Mouse (Mus musculus) hindbrain, embryonic 15.5 days (tissue): ENCODE data around the gene Cmtr2. TPM values are rescaled to one million over a fixed set of nuclear protein-coding genes. Genes with fewer than 3 reads are reported as not detected.

Experiments used
- ATAC-seq: fragments of 200-750 bp; cut with Nextera tagmentation; 2 replicates; pipeline ENCODE4 v1.8.0; 2017; ENCODE audit warnings: low read depth, moderate number of reproducible peaks, moderate TSS enrichment; ENCODE audit not compliant: low FRiP score
- H3K27ac ChIP-seq: fragments of 300-500 bp; sonication (generic); replicated peaks from 2 replicates; pipeline ENCODE4 v1.5.1; 2015; ENCODE audit warnings: mild to moderate bottlenecking, inconsistent platforms
- H3K27me3 ChIP-seq: fragments of 300-500 bp; sonication (generic); 2 replicates; pipeline ENCODE4 v1.6.1; 2015; ENCODE audit warnings: control low read depth, inconsistent platforms
- H3K36me3 ChIP-seq: fragments of 300-500 bp; sonication (generic); 2 replicates; pipeline ENCODE4 v1.6.1; 2015; ENCODE audit warnings: control low read depth, inconsistent platforms
- H3K4me1 ChIP-seq: fragments of 300-500 bp; sonication (generic); replicated peaks from 2 replicates; pipeline ENCODE4 v1.6.1; 2015; ENCODE audit warnings: control low read depth, inconsistent platforms
- H3K4me2 ChIP-seq: fragments of 300-500 bp; sonication (generic); 2 replicates; pipeline ENCODE4 v1.6.1; 2015; ENCODE audit warnings: moderate library complexity, mild to moderate bottlenecking, inconsistent platforms
- H3K4me3 ChIP-seq: fragments of 300-500 bp; sonication (generic); 2 replicates; pipeline ENCODE4 v1.5.1; 2015; ENCODE audit warnings: mild to moderate bottlenecking, inconsistent platforms
- H3K9ac ChIP-seq: fragments of 300-500 bp; sonication (generic); 2 replicates; pipeline ENCODE4 v1.6.1; 2015; ENCODE audit warnings: inconsistent platforms
- H3K9me3 ChIP-seq: fragments of 300-500 bp; sonication (generic); 2 replicates; pipeline ENCODE4 v1.6.1; 2016; ENCODE audit warnings: control low read depth, inconsistent platforms
- WGBS: fragments of 180-500 bp; shearing (Covaris S2); methylation state at CpG from one replicate; pipeline ENCODE4 v1.1.7; 2015; 5-methylcytosine and 5-hydroxymethylcytosine counted together
- polyA plus RNA-seq: library from polyadenylated mRNA; unstranded; fragments of >200 nt; fragmentation: Nextera tagmentation; extraction: Ambion mirVana; gene quantifications from 2 replicates; pipeline ENCODE4 v1.2.1, GENCODE M21; 2015

Cmtr2 gene
- 10.0 and 10.9 TPM in 2 replicates for polyA plus RNA-seq

DNA sequence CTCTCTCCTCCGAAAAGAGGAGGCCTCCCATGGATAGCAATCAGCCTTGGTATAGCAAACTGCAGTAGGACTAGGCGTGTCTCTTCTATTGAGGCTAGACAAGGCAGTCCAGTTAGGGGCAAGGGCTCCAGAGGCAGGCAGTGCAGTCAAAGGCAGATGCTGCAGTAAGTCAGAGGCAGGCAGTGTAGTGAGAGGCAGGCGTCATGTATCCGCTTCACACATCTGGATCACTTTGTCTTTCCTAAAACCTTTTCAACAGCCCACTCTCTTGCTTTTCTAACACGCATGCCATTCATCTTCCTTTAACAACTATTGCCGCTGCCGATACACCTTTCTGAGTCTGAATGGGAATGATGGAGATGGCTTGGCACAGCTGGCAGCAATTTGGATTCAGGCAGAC, at the start of gene Cmtr2:
Gene Cmtr2, plus strand, starts transcription at position 301 of the 400 bp plus-strand sequence.
- H3K4me2 ChIP-seq: no peak within 1 kb of the TSS
- no peaks in the 10 kb centered on the region for H3K9me3 ChIP-seq
- H3K27me3 ChIP-seq: no peaks in the 10 kb centered on the region
- H3K4me1 ChIP-seq: peaks cover 25% of the 10 kb centered on the region
- no peaks in the 10 kb centered on the region for H3K36me3 ChIP-seq
- WGBS: 73% methylated on average over 7 of the region's 7 CpGs
- H3K4me3 ChIP-seq: no peak within 1 kb of the TSS
- no peak within 1 kb of the TSS for H3K27ac ChIP-seq
- no peak within 1 kb of the TSS for H3K9ac ChIP-seq
- ATAC-seq: no peak

DNA sequence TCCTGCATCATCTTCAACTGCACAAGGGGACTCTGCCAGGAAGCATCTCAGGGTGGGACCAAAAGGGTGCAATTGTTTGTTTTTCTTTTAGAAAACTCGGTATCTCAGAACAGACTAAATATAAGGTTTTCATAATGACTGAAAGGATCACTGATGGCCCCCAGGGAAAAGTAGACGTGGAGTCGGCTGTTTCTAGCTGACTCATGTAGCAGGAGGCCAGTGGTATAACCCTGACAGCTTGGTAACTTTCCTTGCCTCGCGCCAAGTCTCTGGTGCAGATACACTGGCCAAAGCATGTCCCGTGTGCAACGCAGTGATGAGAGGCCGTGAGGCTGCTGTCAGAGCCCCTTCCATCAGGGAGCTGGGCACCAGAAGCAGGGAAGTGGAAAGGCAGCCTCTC, 49.2 kb upstream of the Cmtr2 start:
- H3K4me2 ChIP-seq: 0 out of 2 replicates have a peak overlapping the region, but pooled peaks have one; percentile 4
- H3K27me3 ChIP-seq: peaks cover 26% of the 10 kb centered on the region
- no peak overlapping the region for H3K27ac ChIP-seq
- no peaks in the 10 kb centered on the region for H3K9me3 ChIP-seq
- H3K4me3 ChIP-seq: no peak overlapping the region
- no peaks in the 10 kb centered on the region for H3K36me3 ChIP-seq
- 78% methylated on average over 8 of the region's 8 CpGs for WGBS
- no peak overlapping the region for H3K9ac ChIP-seq
- H3K4me1 ChIP-seq: peaks cover 12% of the 10 kb centered on the region
- ATAC-seq: no peak

GRCm38 (mm10) chr8:110168046-110168445, 47.4 kb upstream of the Cmtr2 start, which contains the start of gene Calb2:
TSS of gene Calb2 (minus strand) at chr8:110168210.
- peak within 1 kb of the TSS; percentile 35 for H3K4me3 ChIP-seq
- H3K36me3 ChIP-seq: no peaks in the 10 kb centered on the region
- peaks cover 26% of the 10 kb centered on the region for H3K27me3 ChIP-seq
- WGBS: under 1% methylated on average over 33 of the region's 33 CpGs
- peaks cover 10% of the 10 kb centered on the region for H3K4me1 ChIP-seq
- no peaks in the 10 kb centered on the region for H3K9me3 ChIP-seq
- peak; percentile 86 for ATAC-seq
- peak within 1 kb of the TSS; percentile 20; the same call in 1 of the 2 replicates for H3K9ac ChIP-seq
- H3K4me2 ChIP-seq: peak within 1 kb of the TSS; percentile 61
- H3K27ac ChIP-seq: no peak within 1 kb of the TSS

- Histone ChIP-seq H3K27me3 (peaks cover 23% of the 10 kb centered on the region), H3K9me3 (no peaks in the 10 kb centered on the region), H3K4me3 (no peak overlapping the region), H3K4me1 (peaks cover 14% of the 10 kb centered on the region), H3K36me3 (no peaks in the 10 kb centered on the region), H3K4me2 (no peak overlapping the region), H3K9ac (no peak overlapping the region), H3K27ac (no peak overlapping the region)
- WGBS: 46% methylated on average over 6 of the region's 6 CpGs
- ATAC-seq: no peak
These were observed 43.3 kb upstream of the Cmtr2 start for GRCm38 (mm10) chr8:110172161-110172560.

DNA sequence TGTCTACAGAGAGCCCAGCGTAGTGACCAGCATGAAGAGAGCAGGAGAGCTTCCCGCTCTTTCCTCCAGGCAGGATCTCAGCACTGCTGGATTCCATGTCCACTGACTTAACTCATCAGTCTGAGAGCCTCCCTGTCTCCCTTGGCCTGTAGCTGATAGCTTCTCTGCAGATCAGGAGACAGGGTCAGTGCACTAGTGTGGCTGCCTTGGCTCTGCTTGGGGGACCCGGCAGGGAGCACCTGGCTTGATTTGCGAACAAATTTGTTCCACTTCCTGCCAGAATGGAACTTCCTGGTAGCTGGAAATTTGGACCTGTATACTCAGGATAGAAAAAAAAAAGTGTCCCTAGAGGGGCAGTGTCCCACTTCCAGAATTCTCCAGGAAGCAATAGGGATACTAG, 40.6 kb upstream of the Cmtr2 start:
- no peak for ATAC-seq

GRCm38 (mm10) chr8:110177359-110178155, 37.9 kb upstream of the Cmtr2 start:
- WGBS: 25% methylated on average over 22 of the region's 22 CpGs
- Histone ChIP-seq H3K27ac (peak overlapping the region; percentile 38; the same call in 1 of the 2 replicates), H3K9me3 (no peaks in the 10 kb centered on the region), H3K4me3 (no peak overlapping the region), H3K4me1 (peaks cover 14% of the 10 kb centered on the region), H3K9ac (no peak overlapping the region), H3K27me3 (no peaks in the 10 kb centered on the region), H3K4me2 (peak overlapping the region; percentile 30), H3K36me3 (no peaks in the 10 kb centered on the region)
- peak; percentile 73; the same call in 1 of the 2 replicates for ATAC-seq

More for the DNA sequence above, 40.6 kb upstream of the Cmtr2 start:
- H3K4me3 ChIP-seq: no peak overlapping the region
- H3K4me1 ChIP-seq: peaks cover 16% of the 10 kb centered on the region
- no peak overlapping the region for H3K9ac ChIP-seq
- H3K36me3 ChIP-seq: no peaks in the 10 kb centered on the region
- WGBS: 85% methylated on average over 4 of the region's 4 CpGs
- no peak overlapping the region for H3K4me2 ChIP-seq
- peaks cover 2% of the 10 kb centered on the region; the same call in 1 of the 2 replicates for H3K27me3 ChIP-seq
- H3K9me3 ChIP-seq: no peaks in the 10 kb centered on the region
- no peak overlapping the region for H3K27ac ChIP-seq

DNA sequence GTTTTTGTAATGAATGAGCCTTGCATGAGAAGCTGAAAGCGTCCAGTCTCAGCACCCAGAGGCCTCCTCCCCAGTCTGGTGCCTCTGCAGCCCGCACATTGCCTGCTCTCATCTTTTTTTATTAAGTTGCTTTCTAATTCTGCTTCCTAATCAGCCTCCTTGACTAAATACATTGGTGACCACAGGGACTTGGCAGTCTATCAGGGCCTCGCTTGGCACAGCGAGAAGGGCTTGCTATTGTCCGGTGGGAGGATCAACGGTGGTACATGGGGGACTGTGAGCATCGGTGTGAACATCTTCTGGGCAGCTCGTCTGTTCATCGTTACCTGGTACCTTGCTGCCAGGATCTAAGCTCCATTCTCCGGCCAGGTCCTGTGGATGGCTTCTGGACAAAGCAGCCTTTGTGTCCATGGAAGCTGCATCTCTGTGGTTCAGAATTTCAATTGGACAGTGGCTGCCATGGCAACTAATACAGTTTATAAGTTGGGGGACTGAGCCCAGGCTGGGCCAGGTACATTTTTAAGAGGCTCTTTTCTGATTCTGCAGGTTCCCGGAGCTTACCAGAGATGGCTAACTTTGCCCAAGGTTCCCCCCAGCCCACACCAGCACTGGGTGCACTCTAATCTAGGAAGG, 32.6 kb upstream of the Cmtr2 start:
- Histone ChIP-seq H3K4me2 (peak overlapping the region; percentile 26; the same call in 1 of the 2 replicates), H3K4me1 (peaks cover 16% of the 10 kb centered on the region), H3K27ac (peak overlapping the region; percentile 61; the same call in 1 of the 2 replicates), H3K4me3 (no peak overlapping the region), H3K27me3 (no peaks in the 10 kb centered on the region), H3K9me3 (no peaks in the 10 kb centered on the region), H3K9ac (no peak overlapping the region), H3K36me3 (no peaks in the 10 kb centered on the region)
- no peak for ATAC-seq
- WGBS: 56% methylated on average over 11 of the region's 11 CpGs

- H3K36me3 ChIP-seq: no peaks in the 10 kb centered on the region
- no peak overlapping the region for H3K4me2 ChIP-seq
- H3K4me3 ChIP-seq: no peak overlapping the region
- H3K27me3 ChIP-seq: no peaks in the 10 kb centered on the region
- no peak overlapping the region for H3K9ac ChIP-seq
- no peak for ATAC-seq
- WGBS: 24% methylated on average over 11 of the region's 11 CpGs
- no peaks in the 10 kb centered on the region for H3K9me3 ChIP-seq
- no peak overlapping the region for H3K27ac ChIP-seq
- peaks cover 17% of the 10 kb centered on the region for H3K4me1 ChIP-seq
These were observed 31.7 kb upstream of the Cmtr2 start for GRCm38 (mm10) chr8:110183748-110184147.

- 87% methylated on average over 4 of the region's 4 CpGs for WGBS
- H3K9ac ChIP-seq: no peak overlapping the region
- no peaks in the 10 kb centered on the region for H3K27me3 ChIP-seq
- H3K4me2 ChIP-seq: no peak overlapping the region
- no peak overlapping the region for H3K27ac ChIP-seq
- H3K4me1 ChIP-seq: peaks cover 27% of the 10 kb centered on the region
- no peak for ATAC-seq
- H3K4me3 ChIP-seq: no peak overlapping the region
- no peaks in the 10 kb centered on the region for H3K9me3 ChIP-seq
- no peaks in the 10 kb centered on the region for H3K36me3 ChIP-seq
These were observed 29.9 kb upstream of the Cmtr2 start for GRCm38 (mm10) chr8:110185538-110185937.

- WGBS: 21% methylated on average over 8 of the region's 8 CpGs
- no peak overlapping the region for H3K9ac ChIP-seq
These were observed 26.3 kb upstream of the Cmtr2 start for GRCm38 (mm10) chr8:110188961-110189750.

GRCm38 (mm10) chr8:110196678-110197077, 18.8 kb upstream of the Cmtr2 start:
- H3K9ac ChIP-seq: no peak overlapping the region
- no peak overlapping the region for H3K27ac ChIP-seq
- no peaks in the 10 kb centered on the region for H3K36me3 ChIP-seq
- WGBS: 4% methylated on average over 5 of the region's 5 CpGs
- H3K4me1 ChIP-seq: no peaks in the 10 kb centered on the region
- no peaks in the 10 kb centered on the region for H3K9me3 ChIP-seq
- H3K4me3 ChIP-seq: no peak overlapping the region
- H3K27me3 ChIP-seq: no peaks in the 10 kb centered on the region
- no peak for ATAC-seq
- no peak overlapping the region for H3K4me2 ChIP-seq

More at GRCm38 (mm10) chr8:110188961-110189750, 26.3 kb upstream of the Cmtr2 start:
- Histone ChIP-seq H3K36me3 (no peaks in the 10 kb centered on the region), H3K4me1 (peaks cover 12% of the 10 kb centered on the region), H3K27me3 (no peaks in the 10 kb centered on the region), H3K4me2 (no peak overlapping the region), H3K4me3 (no peak overlapping the region), H3K9me3 (no peaks in the 10 kb centered on the region), H3K27ac (peak overlapping the region; percentile 47)
- ATAC-seq: no peak
